Mouse (Mus musculus) midbrain, embryonic 16.5 days (tissue): ENCODE results near the gene Atp6v0d1. TPM values are rescaled to one million over a fixed set of nuclear protein-coding genes. Genes with fewer than 3 reads are reported as not detected.

Experiments used
- ATAC-seq: fragments of 200-750 bp; cut with Nextera tagmentation; 2 replicates; pipeline ENCODE4 v1.8.0; 2017; ENCODE audit warnings: moderate TSS enrichment
- H3K27ac ChIP-seq: fragments of 300-500 bp; sonication (generic); 2 replicates; pipeline ENCODE4 v1.5.1; 2014; ENCODE audit warnings: mild to moderate bottlenecking, low read length, mixed read lengths
- H3K27me3 ChIP-seq: fragments of 300-500 bp; sonication (generic); 2 replicates; pipeline ENCODE4 v1.6.1; 2014; ENCODE audit warnings: low read depth, low read length, mixed read lengths; ENCODE audit not compliant: control insufficient read depth, insufficient read depth
- H3K36me3 ChIP-seq: fragments of 300-500 bp; sonication (generic); 2 replicates; pipeline ENCODE4 v1.6.1; 2014; ENCODE audit warnings: mild to moderate bottlenecking, low read length, moderate library complexity, mixed read lengths; ENCODE audit not compliant: control insufficient read depth, insufficient read depth
- H3K4me1 ChIP-seq: fragments of 300-500 bp; sonication (generic); 2 replicates; pipeline ENCODE4 v1.6.1; 2014; ENCODE audit warnings: mild to moderate bottlenecking, low read length, mixed read lengths; ENCODE audit not compliant: control insufficient read depth, insufficient read depth
- H3K4me2 ChIP-seq: fragments of 300-500 bp; sonication (generic); 2 replicates; pipeline ENCODE4 v1.6.1; 2014; ENCODE audit warnings: mild to moderate bottlenecking, low read length, mixed read lengths
- H3K4me3 ChIP-seq: fragments of 300-500 bp; sonication (generic); 2 replicates; pipeline ENCODE4 v1.5.1; 2014; ENCODE audit warnings: low read depth, mild to moderate bottlenecking, low read length, moderate library complexity, mixed read lengths
- H3K9ac ChIP-seq: fragments of 300-500 bp; sonication (generic); 2 replicates; pipeline ENCODE4 v1.6.1; 2014; ENCODE audit warnings: low read depth, low read length, mixed read lengths
- H3K9me3 ChIP-seq: fragments of 300-500 bp; sonication (generic); replicated peaks from 2 replicates; pipeline ENCODE4 v1.6.1; 2014; ENCODE audit warnings: mild to moderate bottlenecking, low read length, mixed read lengths; ENCODE audit not compliant: control insufficient read depth, poor library complexity, severe bottlenecking
- WGBS: fragments of 180-500 bp; shearing (Covaris S2); extraction: QIAGEN DNeasy Blood & Tissue Kit; methylation state at CpG from one replicate; pipeline ENCODE4 v1.1.7; 2014; 5-methylcytosine and 5-hydroxymethylcytosine counted together
- polyA plus RNA-seq: library from polyadenylated mRNA; unstranded; fragments of >200 nt; fragmentation: Nextera tagmentation; extraction: Ambion mirVana; gene quantifications from 2 replicates; pipeline ENCODE4 v1.2.1, GENCODE M21; 2015

Atp6v0d1 gene
- polyA plus RNA-seq, 1 experiment from 2014 or later = 244 TPM

- 0% methylated on average over 3 of the region's 3 CpGs for WGBS
- H3K27me3 ChIP-seq = no peaks in the 10 kb centered on the region; the same call in 1 of the 2 replicates
- no peak overlapping the region for H3K4me3 ChIP-seq
- H3K4me1 ChIP-seq = peaks cover 31% of the 10 kb centered on the region
- no peak overlapping the region for H3K27ac ChIP-seq
- H3K9me3 ChIP-seq = no peaks in the 10 kb centered on the region
- peaks cover 17% of the 10 kb centered on the region for H3K36me3 ChIP-seq
- H3K4me2 ChIP-seq = no peak overlapping the region
- no peak overlapping the region for H3K9ac ChIP-seq
- ATAC-seq = no peak
These were observed 44.8 kb downstream of the Atp6v0d1 start for GRCm38 (mm10) chr8:105521061-105521460.

GRCm38 (mm10) chr8:105520521-105520920 is 45.3 kb downstream of the Atp6v0d1 start:
- H3K4me2 ChIP-seq = no peak overlapping the region
- H3K4me1 ChIP-seq = peaks cover 32% of the 10 kb centered on the region
- peaks cover 17% of the 10 kb centered on the region for H3K36me3 ChIP-seq
- H3K27ac ChIP-seq = no peak overlapping the region
- H3K9me3 ChIP-seq = no peaks in the 10 kb centered on the region
- H3K27me3 ChIP-seq = no peaks in the 10 kb centered on the region; the same call in 1 of the 2 replicates
- H3K9ac ChIP-seq = no peak overlapping the region
- 14% methylated on average over 5 of the region's 5 CpGs for WGBS
- no peak overlapping the region for H3K4me3 ChIP-seq
- ATAC-seq = no peak

GRCm38 (mm10) chr8:105519591-105519990 is 46.3 kb downstream of the Atp6v0d1 start:
- Histone ChIP-seq H3K4me1 (peaks cover 32% of the 10 kb centered on the region), H3K9ac (no peak overlapping the region; the same call in 1 of the 2 replicates)

GRCm38 (mm10) chr8:105518436-105519313 is 47.2 kb downstream of the Atp6v0d1 start, which contains the start of gene Hsd11b2:
Gene Hsd11b2 (plus strand): TSS chr8:105518755.
- H3K36me3 ChIP-seq = peaks cover 8% of the 10 kb centered on the region; the same call in 1 of the 2 replicates
- H3K9ac ChIP-seq = peak within 1 kb of the TSS; percentile 70
- peak within 1 kb of the TSS; percentile 96 for H3K4me2 ChIP-seq
- H3K27me3 ChIP-seq = no peaks in the 10 kb centered on the region; the same call in 1 of the 2 replicates
- peak within 1 kb of the TSS; percentile 32; the same call in 1 of the 2 replicates for H3K27ac ChIP-seq
- under 1% methylated on average over 66 of the region's 68 CpGs for WGBS
- peaks cover 32% of the 10 kb centered on the region for H3K4me1 ChIP-seq
- H3K4me3 ChIP-seq = peak within 1 kb of the TSS; percentile 55
- peak; percentile 69 for ATAC-seq
- no peaks in the 10 kb centered on the region for H3K9me3 ChIP-seq

More at GRCm38 (mm10) chr8:105519591-105519990, 46.3 kb downstream of the Atp6v0d1 start:
- no peaks in the 10 kb centered on the region; the same call in 1 of the 2 replicates for H3K27me3 ChIP-seq
- no peaks in the 10 kb centered on the region for H3K9me3 ChIP-seq
- no peak for ATAC-seq
- peaks cover 10% of the 10 kb centered on the region for H3K36me3 ChIP-seq
- WGBS = 5% methylated on average over 2 of the region's 2 CpGs
- H3K4me3 ChIP-seq = 0 out of 2 replicates have a peak overlapping the region, but pooled peaks have one; percentile 55
- H3K27ac ChIP-seq = no peak overlapping the region
- H3K4me2 ChIP-seq = peak overlapping the region; percentile 96

- 45% methylated on average over 8 of the region's 8 CpGs for WGBS
These were observed 48.5 kb downstream of the Atp6v0d1 start for GRCm38 (mm10) chr8:105517346-105517745.

GRCm38 (mm10) chr8:105516018-105516645 is 49.7 kb downstream of the Atp6v0d1 start:
- H3K4me1 ChIP-seq = peaks cover 32% of the 10 kb centered on the region
- H3K9me3 ChIP-seq = no peaks in the 10 kb centered on the region
- H3K4me2 ChIP-seq = peak overlapping the region; percentile 48
- H3K27me3 ChIP-seq = no peaks in the 10 kb centered on the region; the same call in 1 of the 2 replicates
- H3K9ac ChIP-seq = no peak overlapping the region
- H3K4me3 ChIP-seq = no peak overlapping the region
- no peaks in the 10 kb centered on the region for H3K36me3 ChIP-seq
- 10% methylated on average over 12 of the region's 12 CpGs for WGBS
- H3K27ac ChIP-seq = no peak overlapping the region
- peak; percentile 18; the same call in 1 of the 2 replicates for ATAC-seq

More at GRCm38 (mm10) chr8:105517346-105517745, 48.5 kb downstream of the Atp6v0d1 start:
- peaks cover 32% of the 10 kb centered on the region for H3K4me1 ChIP-seq
- no peak overlapping the region for H3K4me2 ChIP-seq
- no peaks in the 10 kb centered on the region for H3K9me3 ChIP-seq
- no peak overlapping the region for H3K27ac ChIP-seq
- H3K27me3 ChIP-seq = no peaks in the 10 kb centered on the region; the same call in 1 of the 2 replicates
- H3K36me3 ChIP-seq = peaks cover 4% of the 10 kb centered on the region; the same call in 1 of the 2 replicates
- ATAC-seq = no peak
- H3K4me3 ChIP-seq = no peak overlapping the region
- H3K9ac ChIP-seq = no peak overlapping the region

- Histone ChIP-seq H3K9ac (no peak overlapping the region), H3K27ac (no peak overlapping the region), H3K27me3 (no peaks in the 10 kb centered on the region; the same call in 1 of the 2 replicates), H3K4me1 (peaks cover 22% of the 10 kb centered on the region), H3K4me3 (no peak overlapping the region), H3K4me2 (no peak overlapping the region), H3K9me3 (no peaks in the 10 kb centered on the region), H3K36me3 (no peaks in the 10 kb centered on the region)
- WGBS = 76% methylated on average over 5 of the region's 5 CpGs
- ATAC-seq = no peak
These were observed 51.2 kb downstream of the Atp6v0d1 start for GRCm38 (mm10) chr8:105514656-105515055.

GRCm38 (mm10) chr8:105514194-105514593 is 51.7 kb downstream of the Atp6v0d1 start:
- H3K27me3 ChIP-seq = no peaks in the 10 kb centered on the region; the same call in 1 of the 2 replicates

More at GRCm38 (mm10) chr8:105514194-105514593, 51.7 kb downstream of the Atp6v0d1 start:
- 91% methylated on average over 6 of the region's 6 CpGs for WGBS
- Histone ChIP-seq H3K4me1 (peaks cover 18% of the 10 kb centered on the region), H3K27ac (no peak overlapping the region), H3K36me3 (no peaks in the 10 kb centered on the region), H3K9ac (no peak overlapping the region), H3K4me3 (no peak overlapping the region), H3K9me3 (no peaks in the 10 kb centered on the region), H3K4me2 (no peak overlapping the region)
- ATAC-seq = no peak
